Mouse (Mus musculus): ENCODE results near the gene P4hb.
"Not testable (repeated sequence)": the region's sequence is repeated elsewhere in the genome, so short reads cannot be mapped to it uniquely, and the experiment has no call there.

Gene P4hb

DNA sequence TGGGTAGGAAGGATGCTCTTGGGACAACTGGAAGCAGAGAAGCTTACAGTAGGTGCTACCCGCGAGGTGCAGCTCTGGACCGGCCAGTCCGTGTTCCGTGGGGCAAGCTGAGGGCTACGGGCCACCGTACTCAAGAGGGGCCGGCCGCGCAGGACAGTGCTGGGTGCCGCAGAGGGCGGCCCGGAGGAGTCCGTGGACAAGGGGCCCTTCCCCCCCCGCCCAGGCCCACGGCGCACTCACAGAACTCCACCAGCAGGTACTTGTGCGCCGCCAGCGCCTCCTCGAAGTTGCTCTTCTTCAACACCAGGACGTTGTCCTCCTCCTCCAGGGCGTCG lies 669 bp downstream of the P4hb start:
- DNase-seq (ENCODE audit: low spot score), result no peak

DNA sequence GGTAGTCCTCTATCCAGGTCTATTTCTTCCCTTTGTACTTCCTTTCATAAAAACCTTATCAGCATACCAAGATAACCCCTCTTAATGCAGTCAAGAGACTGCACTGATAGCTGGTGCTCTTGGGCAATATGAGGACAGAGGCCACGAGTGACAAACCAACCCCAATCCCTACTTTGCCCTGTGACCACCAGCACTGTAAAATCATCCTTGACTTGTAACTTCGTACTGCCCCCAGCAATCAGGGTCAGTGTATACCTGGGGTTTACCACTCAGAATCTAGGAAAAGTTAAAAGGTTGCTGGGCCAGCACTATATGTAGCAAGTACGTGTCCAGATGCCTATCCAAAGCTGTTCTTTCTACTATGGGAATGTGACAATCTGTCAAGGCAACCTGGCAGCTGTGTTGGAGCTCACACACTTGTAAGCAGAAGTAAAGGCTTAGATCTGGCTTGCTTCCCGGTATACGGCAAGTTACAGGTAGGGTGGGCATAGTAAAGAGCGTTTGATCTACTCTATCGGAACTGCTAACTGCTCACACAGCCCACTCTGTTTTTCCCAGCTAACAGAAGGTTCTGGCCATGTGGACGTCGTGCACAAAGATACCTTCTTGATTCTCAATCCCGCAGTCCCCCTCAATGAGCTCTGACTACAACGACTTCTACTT lies 1.2 kb downstream of the P4hb start:
- DNase-seq (ENCODE audit: low spot score), result no peak

DNA sequence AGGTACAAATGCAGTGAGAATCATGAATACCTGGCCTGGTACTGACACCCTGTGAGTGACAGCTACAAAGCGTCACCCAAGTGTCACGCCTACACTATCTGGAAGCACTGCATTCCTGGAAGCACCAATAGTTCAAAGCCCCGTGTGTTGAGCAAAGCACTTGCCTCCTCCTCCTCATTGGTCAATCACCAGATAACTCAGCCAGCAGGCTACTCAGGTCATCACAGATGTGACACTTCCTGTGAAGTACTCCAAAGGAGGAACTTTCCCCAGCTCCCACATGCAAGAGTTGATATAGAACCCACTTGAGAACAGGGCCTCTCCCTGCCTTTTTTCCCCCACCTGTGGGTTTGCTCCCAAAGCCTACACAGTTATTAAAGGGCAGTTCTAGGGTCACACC lies 1.9 kb downstream of the P4hb start:
- no peak for DNase-seq (ENCODE audit: low spot score)

DNA sequence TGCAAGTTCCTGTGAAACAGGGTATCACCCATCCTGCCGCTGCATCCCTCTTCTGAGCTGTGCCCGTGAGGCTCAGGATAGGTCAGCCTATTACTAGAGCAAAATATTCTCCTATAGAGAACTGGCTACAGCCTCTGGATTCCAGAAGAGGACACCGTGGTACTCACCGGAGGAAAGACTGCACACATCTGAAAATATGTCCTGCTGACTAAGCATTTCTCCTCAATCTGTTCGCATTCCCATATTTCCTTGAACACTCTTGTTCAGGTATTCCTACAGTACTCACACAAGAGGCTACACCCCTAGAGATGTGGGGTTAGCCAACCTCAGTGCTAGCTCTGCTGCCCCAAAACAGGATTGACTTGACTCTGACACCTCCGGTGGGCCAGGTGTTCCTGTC lies 4.7 kb downstream of the P4hb start:
- DNase-seq (ENCODE audit: low spot score), result no peak

DNA sequence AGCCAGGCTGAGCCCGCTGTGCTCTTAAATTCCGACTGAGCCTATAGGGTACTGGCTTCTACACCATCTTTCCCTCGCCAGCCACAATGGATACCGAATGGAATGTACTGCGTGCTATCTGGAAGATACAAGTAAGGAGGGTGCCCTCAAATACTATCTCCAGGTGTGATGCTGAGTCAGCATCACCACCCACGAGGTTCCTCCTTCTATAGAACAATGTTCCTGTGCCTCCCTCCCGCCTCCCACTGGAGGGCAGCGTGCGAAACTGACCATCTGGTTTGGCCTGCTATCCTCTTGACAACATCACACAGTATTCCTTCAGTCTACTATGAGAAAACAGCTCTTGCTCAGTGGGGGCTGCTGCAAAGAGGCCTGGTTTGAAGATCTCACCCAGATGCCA lies 7.9 kb downstream of the P4hb start:
- DNase-seq (ENCODE audit: low spot score), result no peak

DNA sequence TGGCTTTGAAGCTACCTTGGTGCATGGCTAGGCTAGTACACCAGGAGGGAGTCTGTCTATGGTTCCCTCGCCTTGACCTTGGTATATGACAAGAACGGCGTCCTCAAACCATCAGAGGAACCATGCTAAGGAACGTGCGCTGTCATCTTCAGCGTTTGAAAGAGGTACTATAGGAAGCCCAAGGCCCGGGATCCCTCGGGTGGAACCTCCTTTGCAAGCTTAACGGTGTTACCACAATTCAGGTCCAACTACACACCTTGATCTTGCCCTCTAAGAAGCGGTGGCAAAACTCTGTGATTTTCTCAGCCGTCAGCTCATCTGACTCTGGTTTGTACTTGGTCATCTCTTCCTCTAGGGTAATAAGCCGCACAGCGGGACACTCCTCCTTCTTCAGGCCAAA lies 10.1 kb downstream of the P4hb start:
- no peak for DNase-seq (ENCODE audit: low spot score)

DNA sequence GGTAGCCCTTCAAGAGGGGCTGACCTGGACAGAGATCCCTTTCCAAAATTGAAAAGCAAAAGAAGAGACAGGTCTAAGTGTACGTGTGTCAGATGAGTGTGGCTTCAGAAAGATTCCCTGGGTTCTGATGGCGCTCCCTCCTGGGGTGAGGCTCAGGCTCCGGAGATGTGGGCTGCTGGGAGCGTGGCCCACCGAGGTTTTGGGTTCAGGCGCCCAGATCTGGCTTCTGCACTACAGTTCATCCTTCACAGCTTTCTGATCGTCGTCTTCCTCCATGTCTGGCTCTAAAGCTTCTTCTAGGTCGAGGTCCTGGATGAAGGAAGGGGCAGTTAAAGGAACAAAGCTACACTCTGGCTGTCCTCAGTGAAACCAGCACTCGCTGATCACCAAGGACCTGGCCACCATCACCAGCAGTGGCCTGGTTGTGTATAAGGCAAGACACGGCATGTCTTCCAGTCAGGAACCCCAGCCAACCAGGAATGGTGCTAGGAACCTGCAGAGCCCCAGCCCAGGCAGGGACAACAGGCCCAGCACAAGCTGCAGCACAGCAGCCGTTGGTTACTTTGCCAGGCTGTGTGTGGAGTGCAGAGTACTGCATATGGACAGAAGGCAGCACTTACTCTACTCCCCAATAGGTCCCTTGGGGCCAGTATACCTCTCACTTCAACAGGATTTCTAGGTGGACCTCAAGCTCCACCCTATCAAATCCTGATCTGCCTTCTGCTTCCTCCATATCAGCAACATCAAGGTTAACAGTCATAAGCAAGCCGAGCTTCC lies 11.9 kb downstream of the P4hb start:
- DNase-seq (ENCODE audit: low spot score), result no peak

DNA sequence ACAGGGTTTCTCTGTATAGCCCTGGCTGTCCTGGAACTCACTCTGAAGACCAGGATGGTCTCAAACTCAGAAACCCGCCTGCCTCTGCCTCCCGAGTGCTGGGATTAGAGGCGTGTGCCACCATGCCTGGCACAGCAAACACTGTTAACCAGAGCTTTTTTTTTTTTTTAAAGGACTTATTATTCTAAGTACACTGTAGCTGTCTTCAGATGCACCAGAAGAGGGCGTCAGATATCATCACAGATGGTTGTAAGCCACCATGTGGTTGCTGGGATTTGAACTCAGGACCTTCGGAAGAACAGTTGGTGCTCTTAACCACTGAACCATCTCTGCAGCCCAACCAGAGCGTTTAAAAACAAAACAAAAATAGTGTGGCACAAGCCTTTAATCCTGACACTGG lies 14.2 kb downstream of the P4hb start:
- not testable (repeated sequence) for DNase-seq (ENCODE audit: low spot score)

DNA sequence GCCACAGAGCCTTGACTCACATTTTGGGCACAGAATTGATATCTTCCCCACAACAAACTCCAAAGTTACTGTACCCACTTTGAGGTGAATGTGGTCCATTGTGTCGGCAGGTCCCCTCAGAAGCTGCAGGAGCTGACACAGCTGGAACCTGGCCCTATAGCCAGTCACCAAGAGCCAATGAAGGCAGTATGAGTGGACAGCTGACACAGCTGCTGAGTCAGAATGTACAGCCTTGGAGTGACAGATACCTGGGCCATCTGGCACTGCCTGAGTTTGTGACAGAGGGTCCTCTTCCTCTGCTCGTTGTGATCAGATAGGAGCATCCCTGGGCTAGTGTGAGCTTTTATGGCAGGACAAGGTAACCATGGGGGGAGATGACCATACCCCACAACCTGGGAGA lies 17.8 kb downstream of the P4hb start:
- DNase-seq (ENCODE audit: low spot score), result no peak

DNA sequence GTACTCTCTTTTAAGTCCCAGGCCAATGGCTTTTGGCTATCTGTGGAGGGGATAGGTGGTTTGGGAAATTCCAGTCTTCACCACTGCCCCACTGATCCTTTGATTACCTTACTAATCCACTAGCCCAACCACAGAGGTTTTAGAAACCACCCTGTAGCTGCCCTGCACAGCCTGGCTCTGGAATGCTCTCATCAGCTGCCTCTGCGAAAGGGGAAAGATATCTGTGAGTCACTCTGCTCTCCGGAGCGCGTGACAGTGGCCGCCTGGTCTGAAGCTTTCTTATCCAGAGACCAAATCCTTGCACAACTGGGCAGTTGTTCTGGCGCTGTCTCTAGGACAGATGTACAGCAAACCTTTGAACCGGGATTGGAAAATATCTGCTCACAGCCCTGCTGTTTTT lies 18.2 kb downstream of the P4hb start:
- no peak for DNase-seq (ENCODE audit: low spot score)

DNA sequence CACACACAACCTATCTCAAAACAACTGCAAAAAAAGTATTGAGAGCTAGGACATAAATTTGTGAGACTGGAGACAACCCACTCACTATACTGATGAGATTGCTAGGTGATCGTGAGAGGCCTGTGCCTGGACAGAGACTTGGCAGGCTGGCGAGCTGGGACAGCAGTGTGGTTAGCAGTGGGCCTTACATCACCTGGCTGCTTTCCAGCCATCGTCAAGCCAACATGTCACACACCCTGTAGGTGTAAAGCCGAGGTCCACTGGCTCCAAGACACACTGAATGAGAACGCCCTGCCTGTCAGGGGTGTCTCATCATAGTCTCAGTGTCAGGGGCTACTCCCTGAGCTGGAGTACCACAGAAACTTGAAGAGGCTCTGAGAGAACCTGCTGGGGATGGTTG lies 20.3 kb downstream of the P4hb start:
- no peak for DNase-seq (ENCODE audit: low spot score)

DNA sequence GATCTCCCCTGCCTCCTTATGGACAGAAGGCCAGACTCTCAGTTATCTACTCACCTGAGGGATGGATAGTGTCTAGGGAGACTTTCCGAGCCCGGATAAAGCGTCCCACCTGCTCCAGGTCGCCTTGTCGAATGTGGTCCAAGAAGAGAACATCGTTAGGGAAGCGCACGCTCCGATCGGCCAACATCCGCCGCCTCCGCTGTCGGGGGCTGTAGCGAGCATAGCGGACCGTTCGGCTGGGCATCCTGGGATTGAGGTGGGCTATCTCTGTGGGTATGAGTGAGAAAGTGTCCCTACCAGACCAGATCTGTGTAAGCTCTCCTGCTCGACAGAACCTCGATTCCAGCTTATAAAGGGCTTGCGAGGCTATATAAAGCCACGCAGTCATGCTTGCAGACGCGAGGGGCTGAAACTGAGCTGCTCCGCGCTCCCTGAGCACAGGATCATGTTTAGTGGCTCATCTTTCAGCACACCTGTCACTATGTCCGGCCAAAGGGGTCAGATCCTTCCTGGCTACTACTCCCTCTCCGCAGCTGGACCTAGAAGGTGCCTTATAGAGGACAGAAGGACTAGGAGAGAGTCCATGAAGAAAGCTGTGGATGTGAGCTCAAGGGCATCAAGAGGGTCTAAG lies 22.1 kb downstream of the P4hb start, which contains the start of gene Ppp1r27:
Gene Ppp1r27, minus strand, starts transcription at position 323 of the 631 bp plus-strand sequence.
- DNase-seq (ENCODE audit: low spot score), result no peak

DNA sequence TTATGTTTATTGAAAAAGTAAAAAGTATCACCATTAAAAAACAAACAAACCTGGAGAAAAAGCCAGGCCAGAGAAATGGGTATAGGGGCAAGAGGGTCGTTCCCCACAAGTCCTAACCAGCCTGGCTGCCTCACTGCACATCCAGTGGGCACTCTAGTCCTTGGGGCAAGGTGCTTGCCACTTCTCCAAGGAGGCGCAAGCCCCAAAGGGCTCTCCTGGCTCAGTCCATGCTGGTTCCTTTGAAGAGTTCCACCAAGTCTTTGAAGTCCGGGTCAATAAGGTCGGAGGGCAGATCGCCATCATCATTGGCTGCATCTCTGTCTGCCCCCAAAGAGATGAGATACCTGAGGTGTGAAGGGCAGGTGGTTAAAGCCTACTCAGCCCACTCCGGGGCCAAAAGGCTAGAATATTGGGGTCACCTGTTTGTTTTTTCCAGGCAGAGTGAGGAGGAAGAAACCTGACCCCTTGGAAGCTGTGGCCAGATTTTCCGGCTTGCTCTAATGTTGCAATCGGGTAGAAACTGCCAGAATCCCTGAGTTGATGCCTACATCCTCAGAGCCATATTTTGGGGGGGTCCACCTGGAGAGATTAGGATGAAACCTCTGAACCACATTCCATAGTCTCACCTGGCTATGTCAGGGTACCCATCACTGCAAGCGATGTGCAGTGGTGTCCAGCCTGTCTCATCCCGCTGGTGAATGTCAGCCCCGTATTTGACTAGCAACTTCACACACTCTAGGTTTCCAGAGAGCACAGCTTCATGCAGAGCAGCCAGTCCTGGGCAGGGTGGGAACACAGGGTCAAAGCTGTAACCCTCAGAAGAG lies 22.9 kb downstream of the P4hb start:
- DNase-seq (ENCODE audit: low spot score), result no peak

DNA sequence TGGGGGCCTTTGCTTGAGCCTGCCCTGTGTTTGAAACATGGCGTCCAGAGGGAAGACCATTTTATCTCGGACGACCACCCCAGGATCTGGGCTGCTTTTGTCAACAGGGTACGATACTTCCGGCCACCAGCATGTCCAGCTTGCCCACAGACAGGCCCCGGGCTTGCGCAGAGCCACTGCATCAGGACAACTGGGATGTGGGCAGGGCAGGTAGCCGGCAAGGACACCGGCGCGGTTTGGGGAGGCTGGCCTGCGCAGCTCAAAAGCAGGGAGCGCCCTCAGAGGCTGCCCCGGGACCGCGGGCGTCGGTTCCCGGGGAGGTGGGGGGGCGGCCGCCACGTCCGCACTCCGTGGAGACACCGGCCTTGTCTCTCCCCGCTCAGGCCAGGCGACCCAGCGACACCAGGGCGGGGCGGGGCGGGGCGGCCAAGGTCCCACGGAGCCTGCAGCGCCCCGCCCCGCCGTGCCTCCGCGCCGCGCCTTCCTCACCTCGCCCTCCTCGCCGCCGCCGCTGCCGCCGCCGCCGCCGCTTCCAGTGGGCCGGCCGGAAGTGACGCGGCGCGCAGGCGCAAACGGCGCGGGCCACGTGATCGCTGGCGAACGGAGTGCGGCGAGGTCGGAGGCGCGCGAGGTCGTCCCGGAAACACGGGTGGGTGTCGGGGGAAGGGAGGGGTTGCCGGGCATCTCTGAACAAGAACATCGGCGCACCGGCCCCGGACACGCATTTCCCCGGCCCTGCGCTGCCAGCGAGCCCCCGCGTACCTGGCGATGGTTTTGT lies 23.7 kb downstream of the P4hb start, which contains the start of gene Mcrip1:
Gene Mcrip1, minus strand, starts transcription at position 560 of the 778 bp plus-strand sequence.
- DNase-seq (ENCODE audit: low spot score), result peak; percentile 87

DNA sequence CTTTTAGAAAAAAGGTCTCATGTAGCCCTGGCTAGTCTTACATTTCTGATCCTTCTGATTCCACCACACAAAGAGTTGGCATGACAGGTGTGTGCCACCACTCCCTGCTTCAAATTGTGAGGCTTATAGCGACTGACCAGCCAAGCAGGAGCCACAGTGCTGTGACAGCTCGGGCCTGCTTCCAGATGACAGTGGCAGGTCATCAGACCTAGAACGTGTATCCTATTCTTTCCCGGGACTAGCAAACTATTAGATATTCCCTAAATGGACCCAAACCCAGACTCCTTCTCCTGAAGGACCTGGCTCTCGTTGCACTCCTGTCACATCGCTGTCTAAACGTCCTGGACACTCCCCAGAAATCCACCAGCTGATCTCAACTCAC lies 24.3 kb downstream of the P4hb start:
- DNase-seq (ENCODE audit: low spot score), result no peak

DNA sequence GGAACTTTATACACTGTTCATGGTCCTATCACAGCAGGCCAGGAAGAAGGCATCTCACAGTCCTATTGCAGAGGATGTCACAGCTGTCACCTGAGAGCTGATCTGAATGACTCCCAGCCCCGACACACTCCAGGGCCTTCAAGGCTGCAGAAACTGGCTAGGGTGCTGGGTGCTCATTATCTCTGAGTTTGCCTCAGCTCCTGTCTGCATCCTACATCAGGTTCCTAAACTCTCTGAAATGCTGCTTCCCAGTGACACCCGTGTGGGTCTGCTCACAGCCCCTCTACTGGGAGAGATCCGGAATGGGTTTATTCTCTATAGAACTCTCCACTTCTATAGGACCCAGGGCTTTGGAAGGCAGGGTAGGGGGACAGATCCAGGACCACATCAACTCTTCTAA lies 24.8 kb downstream of the P4hb start:
- no peak for DNase-seq (ENCODE audit: low spot score)

DNA sequence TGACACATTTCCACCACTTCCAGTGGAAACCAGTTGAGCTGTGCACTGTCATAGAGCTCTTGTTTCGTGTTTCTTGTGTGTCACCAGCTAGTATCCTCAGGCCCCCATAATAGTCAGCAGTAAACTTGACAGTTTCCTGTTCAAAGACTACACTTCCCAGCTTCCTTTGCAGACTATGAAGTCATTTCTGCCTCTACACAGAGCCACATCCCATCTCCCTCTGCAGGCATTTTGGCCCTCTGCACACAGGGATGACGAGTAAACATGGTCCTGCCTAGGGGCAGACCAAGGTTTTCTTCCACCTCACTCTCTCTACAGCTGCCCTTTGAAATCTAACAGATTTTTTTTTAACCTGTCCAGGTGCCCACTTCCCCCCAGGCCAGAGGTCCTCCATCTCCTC lies 25.6 kb downstream of the P4hb start:
- no peak for DNase-seq (ENCODE audit: low spot score)

DNA sequence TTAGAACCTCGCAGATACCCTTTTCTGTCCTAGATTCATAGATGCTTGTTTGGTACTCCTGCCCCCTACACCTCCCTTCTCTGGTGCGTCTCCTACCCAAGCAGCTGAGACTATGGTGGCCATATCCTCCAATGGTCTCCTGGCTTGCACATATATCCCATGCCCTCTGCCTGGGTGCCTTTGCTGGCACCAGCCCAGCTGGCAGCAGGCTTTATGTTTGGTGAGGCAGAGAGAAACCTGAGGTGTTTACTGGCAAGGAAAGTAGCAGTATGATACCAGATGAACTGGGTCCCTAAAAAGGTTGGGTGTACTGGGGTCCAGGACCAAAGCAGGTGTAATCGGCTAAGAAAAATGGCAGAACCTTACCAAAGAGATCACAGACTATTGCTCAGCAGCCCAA lies 27.1 kb downstream of the P4hb start:
- DNase-seq (ENCODE audit: low spot score), result no peak

DNA sequence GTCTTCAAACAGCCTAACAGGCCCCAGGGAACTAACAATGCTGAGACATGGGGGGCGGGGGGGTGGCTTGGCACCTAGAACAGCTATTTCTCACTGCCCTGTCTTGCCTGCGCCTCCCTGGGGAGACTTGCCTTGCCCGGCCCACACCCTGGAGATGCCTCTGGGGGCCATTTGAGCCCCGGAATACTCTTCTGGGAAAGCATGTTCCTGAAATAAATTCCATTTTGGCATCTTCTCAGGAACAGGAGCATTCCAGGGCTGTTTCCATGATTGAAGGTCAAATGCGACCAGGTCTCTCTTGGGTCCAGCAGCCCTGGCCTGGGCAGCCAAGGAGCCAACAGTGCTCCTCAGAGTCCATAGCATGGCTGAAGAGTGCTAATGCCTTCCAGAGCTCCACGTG lies 30.7 kb downstream of the P4hb start:
- no peak for DNase-seq (ENCODE audit: low spot score)

DNA sequence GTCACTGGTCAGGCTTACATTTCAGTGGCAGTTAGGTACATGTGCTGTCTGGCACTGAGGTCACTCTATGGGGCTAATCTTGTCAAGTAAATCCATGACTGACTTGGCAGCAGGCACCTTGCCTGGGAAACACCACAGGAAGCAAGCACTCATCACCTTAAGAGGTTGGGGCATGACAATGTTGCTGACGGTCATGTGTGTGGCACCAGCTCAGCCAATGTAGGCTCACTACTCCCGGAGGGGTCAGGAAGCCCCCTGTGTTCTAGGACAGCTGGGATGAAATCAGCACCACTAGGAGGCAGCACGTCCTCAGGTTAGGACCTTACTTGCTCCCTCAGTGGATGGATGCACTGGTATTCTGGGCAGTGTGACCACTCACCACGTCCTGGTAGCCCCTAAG lies 31.1 kb downstream of the P4hb start:
- DNase-seq (ENCODE audit: low spot score), result no peak

DNA sequence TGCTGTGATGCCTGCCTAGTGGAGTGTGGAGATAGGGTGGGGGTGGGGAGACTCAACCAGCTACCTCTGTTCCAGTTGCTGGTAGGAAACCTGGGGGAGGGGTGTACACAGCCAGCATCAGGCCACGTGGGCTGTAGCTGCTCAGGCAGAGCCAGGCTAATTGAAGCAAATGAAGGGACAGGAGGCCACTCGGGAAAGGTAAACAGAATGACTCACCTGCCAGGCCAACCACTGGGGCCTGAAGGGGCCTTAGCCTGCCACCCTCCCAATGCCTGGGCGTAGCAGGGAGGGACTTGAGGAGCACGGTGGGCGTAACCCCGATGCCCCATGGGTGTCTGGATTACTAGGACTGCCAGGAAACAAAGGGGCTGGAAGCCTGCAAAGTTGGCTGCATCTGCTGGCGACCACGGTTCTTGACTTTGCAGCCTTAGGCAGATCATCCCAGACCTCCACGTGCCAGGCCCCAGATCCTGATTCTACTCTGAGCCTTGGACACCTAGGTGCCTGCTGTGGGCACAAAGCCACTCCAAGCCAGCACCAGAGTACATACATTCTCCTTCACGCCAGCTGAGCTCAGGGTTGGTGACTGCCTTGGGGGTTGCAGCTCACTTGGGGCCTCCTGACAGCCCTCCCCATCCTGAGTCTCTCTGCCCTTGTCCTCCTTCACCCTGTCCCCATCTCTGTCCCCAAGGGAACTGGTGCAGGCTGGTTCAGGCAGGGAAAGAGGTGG lies 33.6 kb downstream of the P4hb start:
- no peak for DNase-seq (ENCODE audit: low spot score)

All from ovary, adult 18-20 months (tissue).